Mouse (Mus musculus): ENCODE data around the gene Cdc42ep3. TPM values are rescaled to one million over a fixed set of nuclear protein-coding genes. Genes with fewer than 3 reads are reported as not detected.

Cdc42ep3 gene
- total and polyA plus RNA-seq, 3 experiments = 3.9 to 30.8 (median 7.6) TPM

DNA sequence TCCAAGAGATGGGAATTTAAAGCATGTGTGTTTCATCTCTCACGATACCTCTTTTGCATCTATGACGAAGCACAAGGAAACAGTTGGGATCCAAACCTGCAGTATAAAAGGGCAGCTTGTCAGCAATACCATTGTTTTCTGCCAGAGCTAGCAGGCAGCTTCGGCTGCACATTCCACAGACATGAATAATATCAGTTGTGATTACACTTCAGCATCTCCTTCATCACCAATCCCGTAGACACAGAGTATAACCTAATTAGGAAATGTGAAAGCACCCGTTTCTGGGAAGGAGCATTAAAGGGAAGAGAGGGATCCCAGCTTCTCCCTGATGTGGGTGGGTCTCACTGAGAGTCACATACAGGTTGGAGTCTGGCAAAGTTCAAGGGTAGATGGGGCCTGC lies 18.1 kb upstream of the Cdc42ep3 start:
- Histone ChIP-seq H3K4me1 (ENCODE audit: control insufficient read depth in 1 of 2, insufficient read depth in 2 of 2) (no peaks in the 10 kb centered on the region), H3K36me3 (replicated peaks in 1 of 2; ENCODE audit: control insufficient read depth in 1 of 2, insufficient read depth in 1 of 2, low read length in 1 of 2) (no peaks in the 10 kb centered on the region), H3K27me3 (replicated peaks) (no peaks in the 10 kb centered on the region), H3K9ac (ENCODE audit: insufficient read depth, low read depth) (no peak overlapping the region), H3K4me3 (replicated peaks in 1 of 3; ENCODE audit: low read depth in 2 of 3, low read length in 2 of 3, poor library complexity in 1 of 3) (no peak overlapping the region), H3K79me2 (replicated peaks; ENCODE audit: control insufficient read depth, extremely low read depth, insufficient read depth, poor library complexity, severe bottlenecking) (no peaks in the 10 kb centered on the region), H3K27ac (ENCODE audit: insufficient read depth, low read depth) (no peak overlapping the region), H3K9me3 (replicated peaks; ENCODE audit: low read length) (no peaks in the 10 kb centered on the region), H3K4me2 (ENCODE audit: insufficient read depth, low read depth, poor library complexity, severe bottlenecking) (no peak overlapping the region)
- TF ChIP-seq POLR2A (IDR thresholded peaks at IDR 0.05; ENCODE audit: low read depth, low read length) (no peak), E2F4 (IDR thresholded peaks at IDR 0.05; ENCODE audit: insufficient replicate concordance, low read depth, low read length) (no peak), TCF12 (IDR thresholded peaks at IDR 0.05; ENCODE audit: low read depth, low read length) (no peak), SMC3 (IDR thresholded peaks at IDR 0.05; ENCODE audit: low read depth, low read length) (no peak), ETS1 (conservative IDR thresholded peaks at IDR 0.05; ENCODE audit: low read depth, low read length) (no peak), USF1 (IDR thresholded peaks at IDR 0.05; ENCODE audit: low read depth, low read length) (no peak), ZNF384 (IDR thresholded peaks at IDR 0.05; ENCODE audit: low read depth, low read length) (no peak), BHLHE40 (IDR thresholded peaks at IDR 0.05; ENCODE audit: low read depth, low read length) (no peak), JUND (conservative IDR thresholded peaks at IDR 0.05; ENCODE audit: low read depth, low read length) (no peak), ZMIZ1 (IDR thresholded peaks at IDR 0.05; ENCODE audit: low read depth, low read length) (no peak)
- in situ Hi-C loops (cut with MboI; ENCODE audit: low pct_ligation_motif_present, low pct_unique_long_range_greater_than_20kb, low sequenced_read_pairs) (loop anchor here (25.0 kb wide), 2 partner anchors 189 to 261 kb away; no protein-coding TSS in a partner anchor), dilution Hi-C loops (cut with MboI; ENCODE audit: extremely low pct_ligation_motif_present, extremely low pct_unique_long_range_greater_than_20kb, low sequenced_read_pairs) (no loop called here)
- no peak for DNase-seq (ENCODE audit: extremely low read depth)

DNA sequence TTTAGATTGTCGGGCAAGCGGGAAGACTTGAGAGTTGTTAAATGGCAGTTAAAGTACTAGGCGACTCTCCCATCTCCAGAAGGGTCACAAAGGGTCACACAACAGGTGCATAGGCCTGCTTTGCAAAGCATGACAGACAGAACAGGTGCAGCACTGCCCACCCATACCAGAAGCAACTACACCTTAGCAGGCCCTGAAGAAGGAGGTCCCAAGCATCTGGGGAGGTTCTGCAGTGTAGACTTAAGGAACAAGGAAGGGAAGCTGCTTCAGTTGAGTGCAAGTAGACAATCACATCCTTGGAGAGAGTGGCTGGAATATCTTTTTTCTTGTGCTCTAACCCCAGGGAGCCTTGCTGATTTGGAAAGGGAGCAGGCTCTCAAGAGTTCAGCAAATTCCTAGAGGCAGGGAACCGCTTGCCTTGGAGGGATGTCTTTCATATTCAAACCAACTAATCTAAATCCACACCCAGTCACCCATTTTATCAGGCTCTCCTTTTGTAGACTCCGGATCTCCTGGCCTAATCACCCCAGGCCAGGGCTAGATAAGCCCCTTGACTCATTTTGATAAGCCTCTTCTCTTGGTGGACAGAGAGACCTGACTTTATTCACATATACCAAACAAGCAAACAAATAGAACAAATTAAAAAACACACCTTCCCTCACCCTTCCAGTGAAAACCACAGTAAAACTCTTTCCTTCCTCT lies 10.0 kb upstream of the Cdc42ep3 start:
- Histone ChIP-seq H3K4me1 (ENCODE audit: control insufficient read depth in 1 of 2, insufficient read depth in 2 of 2) (no peaks in the 10 kb centered on the region), H3K79me2 (replicated peaks; ENCODE audit: control insufficient read depth, extremely low read depth, insufficient read depth, poor library complexity, severe bottlenecking) (no peaks in the 10 kb centered on the region), H3K27ac (ENCODE audit: insufficient read depth, low read depth) (no peak overlapping the region), H3K36me3 (replicated peaks in 1 of 2; ENCODE audit: control insufficient read depth in 1 of 2, insufficient read depth in 1 of 2, low read length in 1 of 2) (no peaks in the 10 kb centered on the region), H3K9ac (ENCODE audit: insufficient read depth, low read depth) (no peak overlapping the region), H3K4me2 (ENCODE audit: insufficient read depth, low read depth, poor library complexity, severe bottlenecking) (no peak overlapping the region), H3K27me3 (replicated peaks) (no peaks in the 10 kb centered on the region), H3K9me3 (replicated peaks; ENCODE audit: low read length) (no peaks in the 10 kb centered on the region), H3K4me3 (replicated peaks in 1 of 3; ENCODE audit: low read depth in 2 of 3, low read length in 2 of 3, poor library complexity in 1 of 3) (no peak overlapping the region)
- dilution Hi-C loops (cut with MboI; ENCODE audit: extremely low pct_ligation_motif_present, extremely low pct_unique_long_range_greater_than_20kb, low sequenced_read_pairs) (no loop called here), in situ Hi-C loops (cut with MboI; ENCODE audit: low pct_ligation_motif_present, low pct_unique_long_range_greater_than_20kb, low sequenced_read_pairs) (loop anchor here (25.0 kb wide), 2 partner anchors 197 to 253 kb away; no protein-coding TSS in a partner anchor)
- no peak for TF ChIP-seq ETS1 (conservative IDR thresholded peaks at IDR 0.05; ENCODE audit: low read depth, low read length)
- TF ChIP-seq NRF1 (IDR thresholded peaks at IDR 0.05; ENCODE audit: low read depth, low read length) = no peak
- TF ChIP-seq RAD21 (IDR thresholded peaks at IDR 0.05; ENCODE audit: low read depth, low read length) = no peak
- no peak for TF ChIP-seq ZC3H11A (IDR thresholded peaks at IDR 0.05; ENCODE audit: low read depth, low read length)
- TF ChIP-seq MAZ (IDR thresholded peaks at IDR 0.05; ENCODE audit: low read depth, low read length) = no peak
- DNase-seq (ENCODE audit: extremely low read depth) = no peak
